Mouse (Mus musculus) liver, embryonic 14.5 days (tissue): ENCODE results near the gene Sik3.
"Not testable (repeated sequence)": the region's sequence is repeated elsewhere in the genome, so short reads cannot be mapped to it uniquely, and the experiment has no call there.

ENCODE experiments used
- CTCF ChIP-seq: IDR thresholded peaks from 2 replicates; pipeline ENCODE4 v1.5.1; 2016; ENCODE audit warnings: antibody characterized with exemption, low read depth, control low read depth
- EP300 ChIP-seq: IDR thresholded peaks from 2 replicates; pipeline ENCODE4 v1.6.1; 2016; ENCODE audit warnings: antibody characterized with exemption, low read depth

- not testable (repeated sequence) for TF ChIP-seq EP300, CTCF
Observed at GRCm38 (mm10) chr9:46155818-46156217, 143.2 kb downstream of the Sik3 start.
